Mouse (Mus musculus) midbrain, postnatal 0 days (tissue): ENCODE data around the gene Ntn1. TPM values are rescaled to one million over a fixed set of nuclear protein-coding genes. Genes with fewer than 3 reads are reported as not detected.

Experiments
- ATAC-seq: fragments of 200-750 bp; cut with Nextera tagmentation; 2 replicates; pipeline ENCODE4 v1.8.0; 2017; ENCODE audit warnings: moderate number of reproducible peaks, mild to moderate bottlenecking, moderate TSS enrichment, moderate library complexity; ENCODE audit not compliant: low FRiP score
- DNase-seq: peaks from one replicate; pipeline ENCODE4 v3.0.0-alpha.2; 2015; ENCODE audit warnings: low spot score
- H3K27ac ChIP-seq: fragments of 300-500 bp; sonication (generic); 2 replicates; pipeline ENCODE4 v1.5.1; 2014; ENCODE audit warnings: low read depth, mild to moderate bottlenecking, low read length, mixed read lengths
- H3K27me3 ChIP-seq: fragments of 300-500 bp; sonication (generic); 2 replicates; pipeline ENCODE4 v1.6.1; 2014; ENCODE audit warnings: low read length, control low read depth, mixed read lengths; ENCODE audit not compliant: insufficient read depth
- H3K36me3 ChIP-seq: fragments of 300-500 bp; sonication (generic); 2 replicates; pipeline ENCODE4 v1.6.1; 2014; ENCODE audit warnings: low read length, control low read depth, mixed read lengths; ENCODE audit not compliant: insufficient read depth
- H3K4me1 ChIP-seq: fragments of 300-500 bp; sonication (generic); 2 replicates; pipeline ENCODE4 v1.6.1; 2014; ENCODE audit warnings: mild to moderate bottlenecking, control low read depth, antibody characterized with exemption, low read length, mixed read lengths; ENCODE audit not compliant: insufficient read depth
- H3K4me2 ChIP-seq: fragments of 300-500 bp; sonication (generic); 2 replicates; pipeline ENCODE4 v1.6.1; 2014; ENCODE audit warnings: low read depth, mild to moderate bottlenecking, low read length, mixed read lengths; ENCODE audit not compliant: poor library complexity, severe bottlenecking
- H3K4me3 ChIP-seq: fragments of 300-500 bp; sonication (generic); 2 replicates; pipeline ENCODE4 v1.5.1; 2014; ENCODE audit warnings: low read depth, mild to moderate bottlenecking, low read length, moderate library complexity
- H3K9ac ChIP-seq: fragments of 300-500 bp; sonication (generic); replicated peaks from 2 replicates; pipeline ENCODE4 v1.6.1; 2014; ENCODE audit warnings: mild to moderate bottlenecking, low read length, moderate library complexity, mixed read lengths; ENCODE audit not compliant: poor library complexity, severe bottlenecking
- H3K9me3 ChIP-seq: fragments of 300-500 bp; sonication (generic); 2 replicates; pipeline ENCODE4 v1.6.1; 2016; ENCODE audit warnings: low read length, control low read depth
- CTCF ChIP-seq: IDR thresholded peaks from 2 replicates; pipeline ENCODE4 v1.5.1; 2016; ENCODE audit warnings: antibody characterized with exemption, mild to moderate bottlenecking
- WGBS: fragments of 180-500 bp; shearing (Covaris S2); extraction: QIAGEN DNeasy Blood & Tissue Kit; methylation state at CpG from one replicate; pipeline ENCODE4 v1.1.7; 2014; 5-methylcytosine and 5-hydroxymethylcytosine counted together
- polyA plus RNA-seq: library from polyadenylated mRNA; unstranded; fragments of >200 nt; fragmentation: Nextera tagmentation; extraction: Ambion mirVana; gene quantifications from 2 replicates; pipeline ENCODE4 v1.2.1, GENCODE M21; 2015
- total RNA-seq: library from RNA; depleted of rRNA; stranded (reverse); fragments of >200 nt; gene quantifications from 2 replicates; pipeline ENCODE4 v1.2.3, GENCODE M21; 2014

The Ntn1 gene
- total and polyA plus RNA-seq, 2 experiments from 2014 or later: 9.6 to 66.4 TPM

DNA sequence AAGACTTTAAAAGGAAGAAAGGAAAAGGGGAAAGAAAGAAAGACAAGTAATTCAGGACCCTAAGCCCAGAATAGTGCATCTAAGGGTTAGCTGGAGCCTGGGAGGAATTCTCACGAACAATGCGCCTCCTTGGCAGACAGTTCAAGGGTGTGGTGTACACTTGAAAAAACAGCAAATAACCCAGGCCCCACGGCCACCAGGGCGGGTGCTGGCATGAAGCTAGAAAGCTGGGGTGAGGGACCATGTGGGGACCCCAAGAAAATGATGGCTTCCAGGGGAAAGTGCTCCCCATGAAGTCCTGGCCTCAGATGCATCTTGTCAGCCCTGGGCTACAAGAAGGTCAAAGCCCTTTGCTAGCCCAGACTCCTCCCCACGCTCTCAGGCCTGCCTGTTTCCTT, 58.6 kb downstream of the Ntn1 start:
- no peak for TF ChIP-seq CTCF
- H3K9ac ChIP-seq: no peak overlapping the region
- no peak overlapping the region for H3K27ac ChIP-seq
- WGBS: 86% methylated on average over 5 of the region's 5 CpGs
- no peaks in the 10 kb centered on the region for H3K27me3 ChIP-seq
- H3K4me3 ChIP-seq: no peak overlapping the region
- no peak overlapping the region for H3K4me2 ChIP-seq
- DNase-seq (no peak), ATAC-seq (no peak)
- H3K36me3 ChIP-seq: no peaks in the 10 kb centered on the region
- no peaks in the 10 kb centered on the region for H3K9me3 ChIP-seq
- H3K4me1 ChIP-seq: peaks cover 2% of the 10 kb centered on the region; the same call in 1 of the 2 replicates

DNA sequence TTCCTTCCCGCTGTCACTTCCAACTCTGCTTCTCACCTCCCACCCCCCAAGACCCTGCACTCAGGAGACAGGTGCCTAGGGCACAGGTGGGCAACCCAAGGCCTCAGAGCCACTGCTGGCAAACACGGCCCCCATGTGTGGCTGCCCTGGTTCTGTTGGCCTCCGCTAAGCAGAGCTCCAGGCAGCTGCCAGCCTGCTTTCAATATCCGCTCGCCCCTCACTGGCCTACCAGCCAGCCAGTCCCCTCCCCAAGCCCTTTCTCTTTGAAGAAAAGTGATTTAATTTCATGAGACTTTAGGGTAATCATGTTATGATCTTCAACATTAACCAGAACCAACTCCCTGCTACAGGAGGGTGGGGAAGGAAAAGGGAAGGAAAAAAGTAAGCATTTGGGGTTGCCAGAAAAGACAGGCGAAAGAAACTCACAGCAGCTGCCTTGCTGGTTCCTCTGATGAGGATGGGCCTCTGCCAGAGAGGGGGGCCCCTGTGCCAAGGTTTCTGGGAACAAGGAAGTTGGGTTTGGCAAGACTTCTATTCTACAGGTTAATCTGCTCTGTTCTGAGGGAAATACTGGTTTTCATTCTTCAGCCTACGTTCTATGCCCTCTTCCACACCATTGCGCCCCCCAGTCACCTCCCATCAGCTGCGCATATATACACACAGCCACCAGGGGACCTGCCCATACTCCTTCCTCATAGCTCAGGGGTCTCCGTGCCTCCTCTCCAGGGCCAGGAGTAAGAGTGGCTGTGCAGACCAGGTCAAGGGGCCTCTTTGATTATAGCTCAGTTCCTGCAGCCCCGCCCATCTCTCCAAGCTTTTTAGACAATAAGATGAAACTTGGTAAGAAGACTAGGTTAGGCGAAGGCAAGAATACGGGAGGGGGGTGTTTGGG, 59.3 kb downstream of the Ntn1 start:
- Histone ChIP-seq H3K27me3 (no peaks in the 10 kb centered on the region), H3K27ac (no peak overlapping the region), H3K36me3 (no peaks in the 10 kb centered on the region), H3K9me3 (no peaks in the 10 kb centered on the region), H3K4me2 (no peak overlapping the region), H3K4me1 (peaks cover 2% of the 10 kb centered on the region; the same call in 1 of the 2 replicates), H3K9ac (no peak overlapping the region), H3K4me3 (no peak overlapping the region)
- WGBS: 69% methylated on average over 13 of the region's 13 CpGs
- peak; percentile 32 for TF ChIP-seq CTCF
- ATAC-seq (no peak), DNase-seq (peak; percentile 67)

DNA sequence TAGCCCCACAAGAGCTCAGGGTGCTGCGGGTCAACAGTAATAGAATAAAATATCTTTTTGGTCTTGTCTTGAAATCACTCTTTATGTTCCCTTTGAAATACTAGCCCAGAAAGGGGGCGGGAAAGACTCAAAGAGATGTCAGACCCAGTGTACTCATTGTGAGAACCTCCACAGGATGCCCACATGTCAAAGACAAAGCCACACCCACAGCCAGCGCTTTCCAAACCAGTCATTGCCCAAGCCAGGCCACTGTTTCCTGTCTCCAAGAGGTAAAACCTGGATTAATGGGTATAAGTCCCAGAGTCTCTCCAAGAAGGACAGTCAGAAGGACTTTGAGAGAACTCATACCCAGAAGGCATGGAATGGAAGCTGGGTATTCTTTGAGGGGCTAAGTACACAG, 60.3 kb downstream of the Ntn1 start:
- Histone ChIP-seq H3K4me2 (no peak overlapping the region), H3K9ac (no peak overlapping the region), H3K36me3 (no peaks in the 10 kb centered on the region), H3K4me3 (no peak overlapping the region), H3K27ac (no peak overlapping the region), H3K9me3 (no peaks in the 10 kb centered on the region), H3K27me3 (no peaks in the 10 kb centered on the region), H3K4me1 (peaks cover 2% of the 10 kb centered on the region; the same call in 1 of the 2 replicates)
- ATAC-seq (no peak), DNase-seq (no peak)
- TF ChIP-seq CTCF: no peak
- 85% methylated on average over 3 of the region's 3 CpGs for WGBS

DNA sequence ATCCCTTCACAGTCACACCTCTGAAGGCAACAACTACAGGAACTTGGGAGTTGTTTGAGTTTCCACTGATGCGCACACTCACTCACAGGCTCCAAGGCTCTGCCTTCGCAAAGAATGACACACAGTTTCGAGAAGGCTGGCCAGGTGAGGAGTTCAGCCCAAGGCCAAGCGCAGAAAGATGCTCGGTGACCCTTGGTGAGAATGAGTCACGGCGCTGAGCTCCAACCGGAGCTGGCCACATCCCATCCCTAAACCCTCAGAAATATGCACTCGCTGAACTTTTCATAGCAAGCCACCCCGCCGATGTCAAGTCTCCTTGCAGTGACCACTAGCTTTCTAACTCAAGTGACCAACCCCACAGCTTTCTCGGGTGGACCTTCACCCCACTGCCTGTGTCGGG, 60.8 kb downstream of the Ntn1 start:
- no peak overlapping the region for H3K4me3 ChIP-seq
- ATAC-seq (no peak), DNase-seq (no peak)
- peaks cover 2% of the 10 kb centered on the region; the same call in 1 of the 2 replicates for H3K4me1 ChIP-seq
- WGBS: 95% methylated on average over 13 of the region's 13 CpGs
- H3K9ac ChIP-seq: no peak overlapping the region
- TF ChIP-seq CTCF: no peak
- H3K4me2 ChIP-seq: no peak overlapping the region
- no peaks in the 10 kb centered on the region for H3K36me3 ChIP-seq
- H3K9me3 ChIP-seq: no peaks in the 10 kb centered on the region
- no peaks in the 10 kb centered on the region for H3K27me3 ChIP-seq
- no peak overlapping the region for H3K27ac ChIP-seq

DNA sequence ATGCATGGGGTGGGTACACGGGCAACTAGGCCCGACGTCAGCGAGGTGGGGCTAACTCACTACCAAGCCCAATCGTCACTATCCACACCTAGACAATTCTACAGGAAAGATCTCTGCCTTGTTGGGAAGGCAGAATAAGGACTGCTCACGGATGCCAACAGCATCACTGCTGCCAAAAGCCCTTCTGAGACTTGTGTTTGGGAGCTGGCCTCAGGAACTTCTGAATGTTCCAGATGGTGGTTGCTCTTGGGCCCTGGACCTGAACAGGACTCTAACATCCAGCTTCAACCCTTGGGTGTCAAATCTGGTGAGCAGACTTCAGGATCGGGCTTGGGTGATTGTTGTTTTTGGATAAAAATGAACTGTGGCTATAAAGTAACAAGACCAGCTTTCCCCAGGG, 61.3 kb downstream of the Ntn1 start:
- no peak overlapping the region for H3K4me2 ChIP-seq
- no peak for ATAC-seq
- no peak for DNase-seq
- no peak overlapping the region for H3K4me3 ChIP-seq
- H3K27me3 ChIP-seq: no peaks in the 10 kb centered on the region
- TF ChIP-seq CTCF: no peak
- H3K9ac ChIP-seq: no peak overlapping the region
- no peaks in the 10 kb centered on the region for H3K36me3 ChIP-seq
- peaks cover 2% of the 10 kb centered on the region; the same call in 1 of the 2 replicates for H3K4me1 ChIP-seq
- no peak overlapping the region for H3K27ac ChIP-seq
- WGBS: 95% methylated on average over 7 of the region's 7 CpGs
- no peaks in the 10 kb centered on the region for H3K9me3 ChIP-seq

DNA sequence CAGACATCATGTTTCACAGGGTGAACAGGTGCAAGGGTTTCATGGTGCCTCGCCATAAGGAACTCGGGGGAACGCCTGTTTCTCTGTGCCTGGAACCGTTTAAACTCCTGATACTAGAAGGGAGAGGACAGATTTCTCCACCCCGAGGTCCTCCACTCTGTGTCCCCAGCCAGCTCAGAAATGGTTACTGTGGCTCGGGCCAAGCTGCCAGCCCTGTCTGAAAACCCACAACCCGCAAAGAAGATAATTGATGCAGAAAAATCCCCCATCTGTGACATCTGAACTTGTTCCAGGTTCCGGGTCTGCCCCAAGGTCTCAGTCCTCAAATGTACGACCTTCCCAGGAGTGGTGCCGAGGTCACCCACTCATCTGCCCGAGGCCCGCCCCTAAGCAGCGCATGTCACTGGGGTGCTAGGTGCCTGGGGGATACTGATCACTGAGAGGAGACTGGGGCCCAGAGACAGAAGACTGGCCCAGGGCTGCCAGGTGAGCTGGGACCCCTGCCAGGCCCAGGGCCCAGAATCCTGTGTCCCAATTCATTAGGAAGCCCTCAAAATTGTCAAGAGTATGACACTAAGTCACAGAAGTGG, 68.9 kb downstream of the Ntn1 start:
- H3K27ac ChIP-seq: no peak overlapping the region
- ATAC-seq (no peak), DNase-seq (peak; percentile 72)
- 89% methylated on average over 13 of the region's 13 CpGs for WGBS
- H3K9ac ChIP-seq: no peak overlapping the region
- no peak overlapping the region for H3K4me3 ChIP-seq
- TF ChIP-seq CTCF: no peak
- no peaks in the 10 kb centered on the region for H3K4me1 ChIP-seq
- no peaks in the 10 kb centered on the region for H3K36me3 ChIP-seq
- H3K9me3 ChIP-seq: no peaks in the 10 kb centered on the region
- no peaks in the 10 kb centered on the region for H3K27me3 ChIP-seq
- H3K4me2 ChIP-seq: no peak overlapping the region
